Mouse (Mus musculus) splenic B cell, adult 2 months (primary cell): ENCODE data around the gene Arl3.

ENCODE experiments used
- DNase-seq: peaks from one replicate; pipeline ENCODE4 v3.0.0-alpha.2; 2011; ENCODE audit warnings: low read depth, low spot score
- H3K27me3 ChIP-seq: 2 replicates; pipeline ENCODE4 v1.6.1; 2012; ENCODE audit warnings: mild to moderate bottlenecking, low read length, moderate library complexity, mixed read lengths; ENCODE audit not compliant: control insufficient read depth, poor library complexity, insufficient read depth, severe bottlenecking
- H3K36me3 ChIP-seq: 2 replicates; pipeline ENCODE4 v1.6.1; 2012; ENCODE audit warnings: mild to moderate bottlenecking, low read length, moderate library complexity, mixed read lengths; ENCODE audit not compliant: control insufficient read depth, poor library complexity, insufficient read depth, severe bottlenecking

Gene Arl3

GRCm38 (mm10) chr19:46522433-46523044 is 50.5 kb downstream of the Arl3 start:
- Histone ChIP-seq H3K27me3 (no peaks in the 10 kb centered on the region), H3K36me3 (no peaks in the 10 kb centered on the region)
- peak; percentile 64 for DNase-seq

- Histone ChIP-seq H3K27me3 (no peaks in the 10 kb centered on the region), H3K36me3 (no peaks in the 10 kb centered on the region; the same call in 1 of the 2 replicates)
- DNase-seq = peak; percentile 4
These were observed 51.3 kb downstream of the Arl3 start for GRCm38 (mm10) chr19:46521698-46522097.

- DNase-seq = no peak
- H3K27me3 ChIP-seq = no peaks in the 10 kb centered on the region
These were observed 54.0 kb downstream of the Arl3 start for GRCm38 (mm10) chr19:46518828-46519621.

GRCm38 (mm10) chr19:46518352-46518787 is 54.6 kb downstream of the Arl3 start:
- H3K36me3 ChIP-seq = peaks cover 6% of the 10 kb centered on the region
- H3K27me3 ChIP-seq = no peaks in the 10 kb centered on the region
- DNase-seq = peak; percentile 59

More at GRCm38 (mm10) chr19:46518828-46519621, 54.0 kb downstream of the Arl3 start:
- peaks cover 3% of the 10 kb centered on the region; the same call in 1 of the 2 replicates for H3K36me3 ChIP-seq

GRCm38 (mm10) chr19:46517529-46518351 is 55.3 kb downstream of the Arl3 start:
- Histone ChIP-seq H3K36me3 (peaks cover 7% of the 10 kb centered on the region), H3K27me3 (no peaks in the 10 kb centered on the region)
- no peak for DNase-seq

- Histone ChIP-seq H3K27me3 (no peaks in the 10 kb centered on the region), H3K36me3 (peaks cover 11% of the 10 kb centered on the region)
- peak; percentile 45 for DNase-seq
These were observed 56.1 kb downstream of the Arl3 start for GRCm38 (mm10) chr19:46516667-46517528.

- peaks cover 11% of the 10 kb centered on the region for H3K36me3 ChIP-seq
- DNase-seq = no peak
- H3K27me3 ChIP-seq = no peaks in the 10 kb centered on the region
These were observed 57.6 kb downstream of the Arl3 start for GRCm38 (mm10) chr19:46515287-46515821.

GRCm38 (mm10) chr19:46514387-46514786 is 58.6 kb downstream of the Arl3 start:
- H3K27me3 ChIP-seq = no peaks in the 10 kb centered on the region
- no peak for DNase-seq
- peaks cover 11% of the 10 kb centered on the region for H3K36me3 ChIP-seq

- Histone ChIP-seq H3K27me3 (no peaks in the 10 kb centered on the region), H3K36me3 (peaks cover 15% of the 10 kb centered on the region)
- peak; percentile 82 for DNase-seq
These were observed 61.7 kb downstream of the Arl3 start for GRCm38 (mm10) chr19:46511263-46511662.

- Histone ChIP-seq H3K36me3 (peaks cover 15% of the 10 kb centered on the region), H3K27me3 (no peaks in the 10 kb centered on the region)
- peak; percentile 69 for DNase-seq
These were observed 62.2 kb downstream of the Arl3 start for GRCm38 (mm10) chr19:46510824-46511223.

GRCm38 (mm10) chr19:46510401-46510800 is 62.6 kb downstream of the Arl3 start:
- Histone ChIP-seq H3K27me3 (no peaks in the 10 kb centered on the region), H3K36me3 (peaks cover 13% of the 10 kb centered on the region)
- no peak for DNase-seq

- Histone ChIP-seq H3K36me3 (peaks cover 13% of the 10 kb centered on the region), H3K27me3 (no peaks in the 10 kb centered on the region)
- no peak for DNase-seq
These were observed 63.3 kb downstream of the Arl3 start for GRCm38 (mm10) chr19:46509736-46510135.

GRCm38 (mm10) chr19:46509202-46509601 is 63.8 kb downstream of the Arl3 start:
- Histone ChIP-seq H3K36me3 (peaks cover 15% of the 10 kb centered on the region), H3K27me3 (no peaks in the 10 kb centered on the region)
- no peak for DNase-seq

GRCm38 (mm10) chr19:46508738-46509137 is 64.3 kb downstream of the Arl3 start:
- Histone ChIP-seq H3K27me3 (no peaks in the 10 kb centered on the region), H3K36me3 (peaks cover 10% of the 10 kb centered on the region)
- DNase-seq = no peak
